Mouse (Mus musculus) adrenal gland, adult (tissue): Measurements from ENCODE around the gene Il21r.
A peak's percentile ranks its signal among the peaks of the same experiment; 100 is the strongest.

Experiments
- DNase-seq, 2 experiments: peaks; one replicate each; pipeline ENCODE4 v3.0.0; 2022 to 2023; ENCODE audit warnings: low spot score in 1 of 2; ENCODE audit not compliant: inconsistent age in 2 of 2

The Il21r gene

GRCm38 (mm10) chr7:125637220-125638140 is 34.3 kb downstream of the Il21r start:
- DNase-seq: no peak

- no peak for DNase-seq
Observed at GRCm38 (mm10) chr7:125638376-125638775, 35.1 kb downstream of the Il21r start.

GRCm38 (mm10) chr7:125638870-125639386 is 35.7 kb downstream of the Il21r start:
- DNase-seq: peak; percentile 59 to 85

DNA sequence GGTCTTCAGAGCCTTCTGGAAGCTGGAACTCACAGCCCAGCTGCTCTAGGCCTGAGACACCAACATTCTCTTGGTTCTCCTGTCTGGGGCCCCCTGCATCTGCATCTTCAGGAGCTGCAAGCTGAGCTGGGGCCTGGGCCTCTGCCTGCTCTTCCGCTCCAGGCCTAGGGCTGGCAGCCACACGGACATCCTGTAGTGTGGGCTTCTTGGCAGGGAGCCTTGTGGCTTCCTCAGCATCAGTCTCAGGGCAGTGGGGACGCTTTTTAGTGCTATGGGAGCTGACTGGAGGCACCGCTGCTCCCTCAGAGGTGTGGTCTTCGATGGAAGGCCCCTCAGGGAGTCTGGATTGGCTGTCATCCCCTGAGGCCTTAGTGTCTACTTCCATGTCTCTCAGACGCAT is 40.7 kb downstream of the Il21r start:
- DNase-seq: no peak

DNA sequence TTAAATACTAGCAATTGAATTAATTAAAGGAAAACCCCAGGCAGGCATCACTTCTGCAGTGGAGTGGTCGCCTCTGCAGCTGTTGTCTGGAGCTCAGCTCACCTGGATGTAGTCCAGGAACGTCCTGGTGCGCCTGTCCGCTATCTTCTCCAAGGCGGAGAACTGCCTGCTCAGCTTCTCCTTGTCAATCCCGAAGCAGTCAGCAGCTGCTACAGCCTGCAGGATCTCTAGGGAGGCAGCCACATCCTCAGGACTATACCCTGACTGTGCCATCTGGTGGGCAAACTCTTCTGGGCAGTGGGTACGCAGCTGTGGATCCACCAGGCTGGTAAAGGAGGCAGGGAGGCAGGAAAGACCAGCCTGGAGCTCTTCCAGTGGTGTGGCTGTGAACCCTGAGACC is 42.2 kb downstream of the Il21r start:
- no peak for DNase-seq

DNA sequence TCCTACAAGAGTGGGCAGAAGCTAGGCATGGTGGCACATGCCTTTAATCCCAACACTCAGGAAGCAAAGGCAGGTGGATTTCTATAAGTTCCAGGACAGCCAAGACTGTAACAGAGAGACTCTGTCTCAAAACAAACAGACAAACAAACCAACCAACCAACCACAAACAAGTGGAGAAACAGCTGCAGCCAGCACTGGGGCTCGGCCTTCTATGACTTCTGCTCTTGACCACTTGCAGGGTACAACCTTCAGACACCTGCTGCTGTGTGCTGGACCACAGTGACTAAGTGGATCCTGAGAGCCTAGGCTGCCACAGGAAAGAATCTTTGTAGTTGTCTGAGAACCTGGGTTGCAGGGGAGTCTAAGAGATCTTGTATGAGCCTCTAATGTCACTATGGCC is 45.8 kb downstream of the Il21r start:
- DNase-seq: no peak

DNA sequence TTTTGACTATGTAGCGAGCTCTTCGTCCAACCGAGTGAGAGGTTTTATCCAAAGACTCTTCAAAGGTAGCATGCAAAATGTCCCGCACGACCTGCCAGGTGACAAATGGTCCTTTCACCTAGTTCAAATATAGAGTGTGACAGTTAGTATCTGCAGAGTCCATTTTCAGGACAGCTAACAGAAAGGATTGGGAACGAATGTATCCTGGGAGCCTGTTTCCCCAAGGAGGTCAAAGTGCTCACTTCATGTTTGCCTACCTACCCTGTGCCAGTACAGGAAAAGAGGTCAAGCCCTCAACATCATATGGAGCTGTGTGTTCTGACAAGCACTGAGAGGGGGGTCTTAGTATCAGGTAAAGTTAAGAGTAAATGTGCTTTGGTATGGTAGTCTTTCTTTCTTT is 54.3 kb downstream of the Il21r start:
- no peak for DNase-seq

GRCm38 (mm10) chr7:125663654-125664053 is 60.4 kb downstream of the Il21r start:
- DNase-seq: no peak

DNA sequence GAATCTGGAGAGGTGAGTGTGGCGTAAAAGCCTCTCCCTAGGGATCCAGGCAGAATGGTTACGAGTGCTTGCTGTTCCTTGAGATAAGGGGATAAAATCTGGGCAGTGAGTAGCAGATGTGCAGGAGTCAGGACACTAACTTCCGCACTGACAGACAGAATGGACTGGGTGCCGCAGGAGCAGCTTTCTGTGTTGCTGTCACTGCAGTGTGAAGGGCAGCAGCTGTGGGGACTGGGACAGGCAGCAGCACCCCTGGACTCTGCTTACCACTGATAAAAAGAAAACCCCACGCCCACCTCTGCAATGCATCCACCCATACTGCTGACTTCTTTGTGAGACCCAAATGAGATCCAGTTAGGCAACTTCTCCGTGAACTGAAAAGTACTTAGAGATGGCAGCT is 67.6 kb downstream of the Il21r start:
- no peak for DNase-seq

DNA sequence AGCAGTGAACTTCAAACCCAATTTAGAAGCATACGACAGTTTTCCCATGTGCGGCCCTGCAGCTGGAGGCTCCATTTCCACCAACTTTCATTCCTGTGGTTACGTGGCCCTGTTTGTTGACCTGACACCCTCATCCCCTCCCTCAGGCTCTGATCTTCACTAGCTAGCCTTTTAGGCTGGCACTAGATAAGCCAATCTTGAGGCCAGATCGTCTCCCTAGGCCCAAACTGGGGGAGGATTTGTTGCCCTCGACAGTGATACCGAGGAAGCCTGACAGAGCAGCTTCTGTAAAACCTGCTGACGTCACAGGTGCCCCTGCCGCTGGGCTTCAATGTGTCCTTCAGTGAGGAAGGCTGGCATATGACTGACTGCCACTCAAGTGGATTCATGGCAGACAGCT is 68.2 kb downstream of the Il21r start:
- peak; percentile 32 to 67 for DNase-seq

DNA sequence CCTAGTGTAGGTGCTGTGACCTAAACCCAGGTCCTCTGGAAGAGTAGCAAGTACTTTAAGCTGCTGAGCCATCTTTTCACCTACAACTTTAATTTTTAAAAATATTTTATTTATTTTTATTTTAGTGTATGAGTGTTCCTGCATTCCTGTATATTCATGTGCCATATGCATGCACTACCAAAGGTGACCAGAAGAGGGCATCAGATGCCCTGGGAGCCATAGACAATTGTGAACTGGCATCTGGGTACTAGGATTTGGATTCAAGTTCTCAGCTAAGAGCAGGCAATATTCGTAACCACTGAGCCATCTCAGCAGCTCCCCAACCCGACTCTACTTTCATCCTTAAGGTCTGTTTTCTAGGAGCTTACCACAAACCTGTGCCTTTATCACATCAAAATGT is 71.7 kb downstream of the Il21r start:
- DNase-seq: peak; percentile 30 to 80

DNA sequence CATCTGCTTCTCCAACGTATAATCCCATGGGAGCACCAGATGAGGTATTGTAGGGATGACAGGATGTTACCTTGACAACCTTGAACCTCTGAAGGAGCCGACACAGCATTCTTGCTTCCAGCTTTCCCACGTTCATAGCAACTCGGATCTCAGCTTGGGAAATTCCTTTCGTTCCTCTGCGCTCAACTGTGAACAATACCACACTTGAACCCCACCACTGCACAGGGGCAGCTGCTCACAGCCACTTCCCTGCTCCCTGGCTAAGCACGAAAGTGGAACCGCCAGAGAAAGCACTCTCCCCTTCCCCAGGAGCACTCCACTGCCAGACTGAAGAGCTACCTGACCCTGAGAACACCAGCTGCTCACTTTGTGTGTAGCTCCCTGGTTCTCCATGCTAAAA is 75.5 kb downstream of the Il21r start:
- DNase-seq: no peak

GRCm38 (mm10) chr7:125679936-125680335 is 76.7 kb downstream of the Il21r start:
- DNase-seq: no peak
